Mouse (Mus musculus) T-helper 2 cell (primary cell): Measurements from ENCODE around the gene Ttc39a.
"Not testable (repeated sequence)": the region's sequence is repeated elsewhere in the genome, so short reads cannot be mapped to it uniquely, and the experiment has no call there.

Experiments used
- in situ Hi-C: fragments of 300-600 bp; cut with MboI, MseI; formaldehyde crosslinking; loops from one replicate; pipeline ENCODE4 v1.15.1; 2025; ENCODE audit warnings: high pct_unique_total_duplicates

Ttc39a gene

DNA sequence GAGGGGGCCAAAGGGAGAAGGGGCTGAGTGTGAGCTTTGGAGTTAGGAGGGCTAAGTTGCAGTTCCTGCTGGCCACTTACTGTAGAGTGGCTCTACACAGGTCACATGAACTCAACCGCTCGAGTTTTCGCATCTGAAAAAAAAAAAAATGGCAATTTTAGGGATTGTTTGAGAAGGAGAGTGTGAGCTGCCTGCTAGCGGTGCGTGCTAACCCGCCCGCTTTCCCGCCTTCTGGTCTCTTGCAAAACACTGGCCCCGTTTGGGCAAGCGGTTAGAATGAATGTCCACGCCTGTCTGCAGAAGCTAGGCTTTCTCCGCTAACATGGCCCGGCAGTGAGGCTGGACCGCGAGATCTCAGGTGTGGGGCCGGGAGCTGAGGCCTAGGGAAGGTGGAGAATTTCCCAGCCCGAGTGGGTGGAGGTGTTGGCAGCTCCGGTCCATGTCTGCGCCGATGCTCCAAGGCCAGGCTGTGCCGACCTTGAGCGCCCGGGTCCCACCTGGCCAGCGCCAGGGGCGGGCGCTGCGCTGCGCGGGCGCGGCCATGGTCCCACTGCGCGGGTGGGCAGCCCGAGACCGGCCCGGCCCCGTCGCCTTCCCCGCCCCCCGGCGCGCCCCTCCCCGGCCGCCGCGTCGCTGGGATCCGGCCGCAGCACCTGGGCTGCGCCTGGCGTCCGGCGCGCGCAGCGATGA lies at the start of gene Ttc39a:
Ttc39a (plus strand) TSS at position 138 of the 690 bp plus-strand sequence.
- in situ Hi-C loops = no loop called here

- in situ Hi-C loops = no loop called here
These were observed 28.3 kb upstream of the Ttc39a start for GRCm38 (mm10) chr4:109378107-109378506.

- in situ Hi-C loops = no loop called here
These were observed 24.0 kb upstream of the Ttc39a start for GRCm38 (mm10) chr4:109382457-109382856.

DNA sequence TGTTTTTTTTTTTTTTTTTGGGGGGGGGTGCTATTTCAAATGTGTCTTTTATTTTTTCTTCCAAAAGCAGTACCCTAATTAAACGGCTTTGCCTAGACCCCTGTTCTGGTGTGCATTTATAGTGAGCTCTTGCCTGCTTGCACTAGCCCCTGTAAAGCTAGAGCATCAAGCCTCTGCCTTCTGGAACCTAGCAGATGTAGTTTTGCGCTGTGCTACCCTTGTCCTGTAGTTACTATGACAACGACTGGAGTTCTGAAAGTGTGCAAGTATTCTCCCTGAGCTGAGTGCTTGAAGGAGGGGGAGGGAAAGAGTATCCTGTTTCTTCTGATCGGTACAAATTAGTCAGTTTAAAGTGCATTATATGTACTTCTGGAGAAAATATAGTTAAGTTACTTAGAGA lies 20.8 kb upstream of the Ttc39a start:
- in situ Hi-C loops = no loop called here

DNA sequence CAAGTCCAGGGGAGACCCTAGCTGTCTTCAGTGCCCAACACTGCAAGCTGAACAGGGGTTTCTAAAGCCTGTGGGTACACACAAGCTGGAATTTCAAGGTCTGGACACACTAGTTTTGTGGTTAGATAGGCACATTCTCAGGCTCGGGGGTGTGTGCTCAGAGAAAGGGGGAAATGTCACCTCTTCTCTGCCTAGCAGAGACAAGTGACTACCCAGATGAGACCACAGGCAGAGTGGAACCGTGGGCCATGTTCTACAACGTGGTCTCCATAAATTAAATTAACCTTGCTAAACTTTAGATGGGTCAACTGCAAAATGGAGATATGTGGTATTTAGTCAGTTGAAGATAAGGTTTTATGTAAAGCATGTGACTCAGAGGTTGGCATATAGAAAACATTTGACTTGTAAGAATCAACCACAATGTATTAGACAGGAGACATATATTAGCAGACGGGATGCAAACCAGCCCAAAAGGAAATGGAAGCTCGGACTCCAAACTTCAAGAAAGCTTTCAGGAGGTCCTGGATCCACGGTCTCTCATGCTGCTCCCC lies 13.1 kb upstream of the Ttc39a start:
- in situ Hi-C loops = no loop called here

- in situ Hi-C loops = no loop called here
These were observed 12.5 kb upstream of the Ttc39a start for GRCm38 (mm10) chr4:109393902-109394301.

GRCm38 (mm10) chr4:109394314-109395074 lies 11.9 kb upstream of the Ttc39a start:
- in situ Hi-C loops = no loop called here

DNA sequence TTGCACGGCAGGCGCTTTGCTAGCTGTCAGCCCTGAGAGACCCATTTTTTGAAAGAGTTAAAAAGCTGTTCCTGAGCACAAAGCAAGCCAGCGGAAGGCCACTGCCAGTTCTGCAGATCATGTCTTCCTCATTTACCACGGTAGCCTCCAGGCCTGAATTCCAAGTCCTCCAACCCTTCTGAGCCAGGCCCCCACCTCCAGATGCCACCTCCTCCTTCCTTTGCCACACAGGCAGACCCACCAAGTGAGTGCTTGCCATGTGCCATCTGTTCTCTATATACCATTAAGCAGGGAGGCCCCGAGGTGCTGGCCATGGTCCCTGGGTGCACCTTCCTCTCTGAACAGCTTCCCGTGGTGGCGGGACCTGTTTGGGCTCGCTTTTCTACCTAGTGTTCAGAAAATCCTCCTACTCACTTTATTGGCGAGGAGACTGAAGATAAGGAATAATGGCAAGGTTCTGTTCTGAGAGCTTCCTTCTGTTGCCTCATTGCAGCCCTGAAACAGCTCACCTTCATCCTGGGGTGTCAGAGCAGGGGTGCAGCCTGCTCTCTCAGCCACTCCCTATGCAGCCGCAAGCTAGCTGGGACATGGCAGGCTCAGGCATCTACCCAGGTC lies 6.0 kb upstream of the Ttc39a start:
- in situ Hi-C loops = no loop called here

DNA sequence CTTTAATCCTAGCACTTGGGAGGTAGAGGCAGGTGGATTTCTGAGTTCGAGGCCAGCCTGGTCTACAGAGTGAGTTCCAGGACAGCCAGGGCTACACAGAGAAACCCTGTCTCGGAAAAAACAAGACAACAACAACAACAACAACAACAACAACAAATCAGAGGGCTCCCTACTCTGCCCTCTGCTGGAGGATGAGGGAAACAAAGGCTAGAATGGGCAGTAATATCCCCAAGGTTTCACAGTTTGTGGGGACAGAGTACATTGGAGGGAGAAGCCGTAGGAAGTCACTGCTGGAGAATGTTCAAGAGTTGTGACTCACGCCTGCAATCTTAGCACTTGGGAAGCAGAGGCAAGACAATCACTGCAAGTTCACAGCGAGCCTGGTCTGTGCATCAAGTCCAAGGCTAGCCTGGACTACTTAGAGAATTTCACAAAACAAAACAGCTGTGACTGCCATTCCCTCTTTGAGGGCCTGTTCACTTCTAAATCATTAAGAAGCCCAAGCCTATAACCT lies 5.2 kb upstream of the Ttc39a start:
- in situ Hi-C loops = no loop called here

GRCm38 (mm10) chr4:109404908-109405307 lies 1.5 kb upstream of the Ttc39a start:
- in situ Hi-C loops = not testable (repeated sequence)

DNA sequence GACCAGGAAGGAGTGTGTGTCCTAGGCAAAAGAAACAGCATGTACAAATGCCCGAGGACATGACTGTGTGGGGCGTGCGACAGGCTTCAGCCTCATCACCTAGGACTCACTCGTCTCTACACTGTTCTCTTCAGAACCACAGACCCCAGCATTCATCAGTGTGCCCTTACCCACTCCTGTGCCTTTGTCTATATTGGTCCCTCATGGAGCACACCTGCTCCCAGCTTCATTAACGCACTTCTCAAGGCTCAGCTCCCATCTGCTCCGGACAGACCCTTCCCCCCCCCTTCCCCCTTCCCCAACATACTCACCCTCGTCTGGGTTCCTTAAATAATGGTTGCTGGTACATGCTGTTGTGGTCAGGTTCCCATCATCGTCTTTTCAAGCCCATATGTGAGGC lies 1.0 kb upstream of the Ttc39a start:
- in situ Hi-C loops = no loop called here

GRCm38 (mm10) chr4:109406054-109406485 lies 353 bp upstream of the Ttc39a start:
- in situ Hi-C loops = no loop called here

GRCm38 (mm10) chr4:109407176-109407520 lies 725 bp downstream of the Ttc39a start:
- in situ Hi-C loops = no loop called here

GRCm38 (mm10) chr4:109407701-109408485 lies 1.5 kb downstream of the Ttc39a start:
- in situ Hi-C loops = no loop called here

DNA sequence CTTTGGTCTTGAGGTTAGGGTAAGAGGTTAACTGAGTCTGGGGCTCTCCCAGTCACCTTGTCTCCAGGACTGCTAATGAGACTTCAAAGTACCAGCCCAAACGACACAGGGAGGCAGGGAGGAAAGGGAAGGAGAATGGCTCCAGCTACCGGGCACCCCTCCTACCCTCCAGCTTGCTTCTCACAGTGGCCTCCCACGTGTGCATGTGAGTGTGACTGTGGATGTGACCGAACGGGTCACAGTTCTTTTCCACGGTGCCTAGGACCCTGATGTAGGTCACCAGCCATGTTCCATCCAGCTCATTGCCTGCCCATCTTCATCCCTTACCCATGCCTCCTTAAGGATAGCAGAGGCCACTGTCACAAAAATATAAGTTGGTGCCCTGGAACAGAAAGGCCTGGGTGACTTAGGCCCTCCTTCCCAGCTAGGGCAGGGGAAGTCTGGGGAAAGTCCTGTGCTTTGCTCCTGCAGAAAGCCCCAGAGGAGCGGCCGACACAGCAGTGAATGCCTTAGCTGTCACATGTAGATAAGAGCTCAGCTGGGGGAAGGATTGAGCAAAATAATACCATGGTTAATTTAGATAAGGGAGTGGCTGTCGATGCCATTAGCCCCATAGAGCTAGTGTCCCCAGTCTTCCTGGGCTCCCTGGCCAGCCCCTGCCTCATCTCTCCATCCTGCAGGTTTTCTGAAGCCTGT lies 4.4 kb downstream of the Ttc39a start:
- in situ Hi-C loops = no loop called here

DNA sequence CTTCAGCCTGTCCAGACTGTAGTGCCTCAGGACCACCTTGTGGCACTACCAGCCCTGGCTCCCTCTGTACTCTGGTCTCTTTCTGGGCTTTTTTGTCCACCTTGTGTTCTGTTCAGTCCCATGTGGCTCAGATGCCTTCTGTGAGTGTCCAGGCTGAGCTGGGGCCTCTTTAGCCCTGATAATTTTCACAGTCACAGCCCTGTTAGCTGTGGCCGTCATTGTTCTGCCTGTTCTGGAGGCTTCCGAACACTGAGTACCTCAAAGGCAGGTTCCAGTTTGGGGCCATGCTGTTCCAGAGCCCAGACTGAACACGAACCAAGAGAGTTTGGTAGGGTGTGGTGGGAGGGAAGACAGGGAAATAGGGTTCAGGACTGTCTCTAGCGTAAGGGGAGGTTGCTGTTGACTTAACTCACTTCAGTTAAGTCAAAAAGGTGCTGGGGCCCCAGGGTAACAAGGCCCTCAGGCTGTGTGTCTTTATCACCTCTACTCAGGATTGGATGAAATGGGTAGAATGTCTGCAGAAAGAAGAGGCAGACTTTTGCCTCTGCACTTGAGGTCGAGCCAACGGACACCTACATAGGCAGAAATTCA lies 5.0 kb downstream of the Ttc39a start:
- in situ Hi-C loops = no loop called here

DNA sequence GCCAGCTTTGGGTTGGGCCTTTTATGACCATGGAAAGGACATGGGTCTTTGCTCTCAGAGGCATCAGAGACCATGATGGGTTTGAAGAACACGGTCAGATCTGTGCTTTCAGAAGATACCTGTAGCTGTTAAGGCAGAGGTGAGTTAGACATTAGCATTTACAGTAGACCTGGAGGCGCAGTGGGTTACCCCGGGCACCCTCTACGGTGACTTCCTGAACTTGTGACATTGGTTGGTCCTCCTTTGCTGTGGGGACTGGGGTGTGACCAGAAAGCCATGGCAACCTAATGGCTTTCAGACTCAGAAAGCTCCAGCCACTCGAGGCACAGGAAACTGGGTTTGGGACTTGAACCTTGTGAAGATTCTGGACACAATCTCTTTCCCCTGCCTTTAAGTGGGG lies 5.8 kb downstream of the Ttc39a start:
- in situ Hi-C loops = no loop called here

DNA sequence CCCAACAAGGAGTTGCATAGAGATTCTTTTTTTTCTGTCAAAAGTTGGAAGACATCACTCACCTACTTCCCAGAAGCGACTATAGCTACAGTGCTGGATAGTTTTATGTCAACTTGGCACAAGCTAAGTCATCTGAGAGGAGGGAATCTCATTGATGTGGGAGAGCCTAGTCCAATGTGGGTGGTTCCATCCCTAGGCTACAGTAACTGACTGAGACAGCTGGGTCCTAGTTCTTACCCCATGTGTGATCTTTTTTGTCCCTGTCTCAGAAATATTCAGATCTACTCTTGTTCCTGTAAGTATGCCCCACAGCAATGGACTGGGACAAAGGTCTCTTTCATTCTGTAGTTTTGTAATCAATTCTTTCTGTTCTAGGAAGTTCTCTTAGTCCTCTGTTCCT lies 11.6 kb downstream of the Ttc39a start:
- in situ Hi-C loops = no loop called here

DNA sequence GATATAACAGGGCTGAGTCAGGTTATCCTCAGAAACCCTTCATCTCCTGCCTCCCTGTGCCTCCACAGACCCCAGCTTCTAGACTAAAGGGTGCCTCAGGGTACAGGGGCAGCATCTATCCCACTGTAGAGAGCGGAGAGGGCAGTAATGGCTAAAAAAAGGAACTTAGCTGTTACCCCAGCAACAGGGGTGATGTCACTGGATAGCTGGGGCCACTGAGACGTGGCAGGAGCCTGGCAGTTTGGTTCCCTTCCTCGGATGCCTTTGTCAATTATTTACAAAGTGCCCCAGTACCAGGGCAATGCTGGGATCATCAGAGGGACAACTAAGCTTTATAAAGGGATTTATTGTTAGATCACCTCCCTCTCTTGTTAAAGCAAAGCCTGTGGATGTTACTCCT lies 12.6 kb downstream of the Ttc39a start:
- in situ Hi-C loops = no loop called here

DNA sequence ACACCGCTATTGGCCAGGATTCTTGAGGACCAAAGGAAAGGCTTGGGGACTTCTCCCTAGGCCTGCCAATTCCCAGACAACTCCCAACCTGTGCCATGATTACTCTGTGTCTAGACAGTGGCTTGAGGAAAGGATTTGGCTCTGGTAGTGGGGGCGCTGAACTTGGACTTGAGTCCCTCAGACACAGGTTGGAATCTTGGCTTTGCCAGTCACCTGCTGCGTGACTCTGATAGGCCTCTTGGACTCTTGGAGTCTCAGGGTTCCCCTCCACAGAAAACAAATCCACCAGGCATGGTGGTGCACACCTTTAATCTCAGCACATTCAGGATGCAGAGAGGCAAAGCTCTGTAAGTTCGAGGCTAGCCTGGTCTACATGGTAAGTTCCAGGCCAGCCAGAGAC lies 13.1 kb downstream of the Ttc39a start:
- in situ Hi-C loops = no loop called here
